Mouse (Mus musculus): ENCODE results near the gene Bricd5. TPM values are rescaled to one million over a fixed set of nuclear protein-coding genes. Genes with fewer than 3 reads are reported as not detected.
A peak's percentile ranks its signal among the peaks of the same experiment; 100 is the strongest.
"Not testable (repeated sequence)": the region's sequence is repeated elsewhere in the genome, so short reads cannot be mapped to it uniquely, and the experiment has no call there.

The Bricd5 gene
- polyA plus RNA-seq, 1 experiment from 2014 or later = not detected

- no peak for ATAC-seq (ENCODE audit: insufficient read depth)
- Histone ChIP-seq H3K4me2 (no peak within 1 kb of the TSS), H3K27ac (replicated peaks) (no peak within 1 kb of the TSS), H3K36me3 (replicated peaks) (peaks cover 84% of the 10 kb centered on the region), H3K9ac (no peak within 1 kb of the TSS), H3K9me3 (replicated peaks) (no peaks in the 10 kb centered on the region), H3K4me1 (replicated peaks) (no peaks in the 10 kb centered on the region), H3K27me3 (no peaks in the 10 kb centered on the region), H3K4me3 (replicated peaks) (no peak within 1 kb of the TSS)
- WGBS (ENCODE audit: insufficient replicate concordance) = 77% methylated on average over 7 of the region's 7 CpGs
These were observed 31.0 kb upstream of the Bricd5 start, which contains the start of gene Dnase1l2 for GRCm38 (mm10) chr17:24442632-24443155. Dnase1l2 (minus strand) TSS chr17:24443105.

GRCm38 (mm10) chr17:24443409-24443808 lies 30.3 kb upstream of the Bricd5 start:
- no peaks in the 10 kb centered on the region for H3K9me3 ChIP-seq (replicated peaks)
- no peaks in the 10 kb centered on the region for H3K27me3 ChIP-seq
- H3K36me3 ChIP-seq (replicated peaks) = peaks cover 84% of the 10 kb centered on the region
- H3K4me1 ChIP-seq (replicated peaks) = no peaks in the 10 kb centered on the region
- no peak overlapping the region for H3K9ac ChIP-seq
- no peak for ATAC-seq (ENCODE audit: insufficient read depth)
- H3K4me3 ChIP-seq (replicated peaks) = no peak overlapping the region
- H3K27ac ChIP-seq (replicated peaks) = no peak overlapping the region
- 78% methylated on average over 4 of the region's 4 CpGs for WGBS (ENCODE audit: insufficient replicate concordance)
- no peak overlapping the region for H3K4me2 ChIP-seq

GRCm38 (mm10) chr17:24446590-24446989 lies 27.1 kb upstream of the Bricd5 start:
- Histone ChIP-seq H3K4me1 (replicated peaks) (no peaks in the 10 kb centered on the region), H3K36me3 (replicated peaks) (peaks cover 87% of the 10 kb centered on the region), H3K9me3 (replicated peaks) (no peaks in the 10 kb centered on the region), H3K4me2 (no peak overlapping the region), H3K27ac (replicated peaks) (no peak overlapping the region), H3K9ac (no peak overlapping the region), H3K4me3 (replicated peaks) (no peak overlapping the region), H3K27me3 (no peaks in the 10 kb centered on the region)
- ATAC-seq (ENCODE audit: insufficient read depth) = no peak
- WGBS (ENCODE audit: insufficient replicate concordance) = 78% methylated on average over 8 of the region's 8 CpGs

- Histone ChIP-seq H3K4me3 (replicated peaks) (no peak overlapping the region), H3K4me1 (replicated peaks) (peaks cover 17% of the 10 kb centered on the region), H3K9me3 (replicated peaks) (no peaks in the 10 kb centered on the region), H3K27me3 (no peaks in the 10 kb centered on the region), H3K36me3 (replicated peaks) (peaks cover 71% of the 10 kb centered on the region), H3K4me2 (no peak overlapping the region), H3K9ac (no peak overlapping the region), H3K27ac (replicated peaks) (no peak overlapping the region)
- ATAC-seq (ENCODE audit: insufficient read depth) = no peak
- WGBS (ENCODE audit: insufficient replicate concordance) = 74% methylated on average over 6 of the region's 6 CpGs
These were observed 24.2 kb upstream of the Bricd5 start for GRCm38 (mm10) chr17:24449507-24449906.

- no peak overlapping the region for H3K9ac ChIP-seq
- 83% methylated on average over 6 of the region's 6 CpGs for WGBS (ENCODE audit: insufficient replicate concordance)
- no peaks in the 10 kb centered on the region for H3K27me3 ChIP-seq
- H3K4me1 ChIP-seq (replicated peaks) = peaks cover 26% of the 10 kb centered on the region
- H3K9me3 ChIP-seq (replicated peaks) = no peaks in the 10 kb centered on the region
- no peak overlapping the region for H3K4me2 ChIP-seq
- H3K27ac ChIP-seq (replicated peaks) = no peak overlapping the region
- H3K4me3 ChIP-seq (replicated peaks) = no peak overlapping the region
- H3K36me3 ChIP-seq (replicated peaks) = peaks cover 54% of the 10 kb centered on the region
- no peak for ATAC-seq (ENCODE audit: insufficient read depth)
These were observed 22.5 kb upstream of the Bricd5 start for GRCm38 (mm10) chr17:24451220-24451619.

- peak overlapping the region; percentile 99 for H3K27ac ChIP-seq (replicated peaks)
- peak overlapping the region; percentile 82; the same call in 1 of the 2 replicates for H3K4me3 ChIP-seq (replicated peaks)
- no peaks in the 10 kb centered on the region for H3K27me3 ChIP-seq
- peak overlapping the region; percentile 90 for H3K4me2 ChIP-seq
- H3K9me3 ChIP-seq (replicated peaks) = no peaks in the 10 kb centered on the region
- WGBS (ENCODE audit: insufficient replicate concordance) = 48% methylated on average over 2 of the region's 2 CpGs
- 0 out of 2 replicates have a peak overlapping the region, but pooled peaks have one; percentile 93 for H3K9ac ChIP-seq
- no peak for ATAC-seq (ENCODE audit: insufficient read depth)
- peaks cover 32% of the 10 kb centered on the region for H3K36me3 ChIP-seq (replicated peaks)
- H3K4me1 ChIP-seq (replicated peaks) = peaks cover 29% of the 10 kb centered on the region
These were observed 20.3 kb upstream of the Bricd5 start for GRCm38 (mm10) chr17:24453372-24453771.

GRCm38 (mm10) chr17:24454218-24454755 lies 19.4 kb upstream of the Bricd5 start:
- 2% methylated on average over 14 of the region's 14 CpGs for WGBS (ENCODE audit: insufficient replicate concordance)
- no peak for ATAC-seq (ENCODE audit: insufficient read depth)
- Histone ChIP-seq H3K27ac (replicated peaks) (peak overlapping the region; percentile 99), H3K4me3 (replicated peaks) (peak overlapping the region; percentile 82), H3K4me2 (peak overlapping the region; percentile 90), H3K36me3 (replicated peaks) (peaks cover 23% of the 10 kb centered on the region), H3K27me3 (no peaks in the 10 kb centered on the region), H3K9me3 (replicated peaks) (no peaks in the 10 kb centered on the region), H3K4me1 (replicated peaks) (peaks cover 29% of the 10 kb centered on the region), H3K9ac (peak overlapping the region; percentile 93)

- ATAC-seq (ENCODE audit: insufficient read depth) = peak; percentile 96
- under 1% methylated on average over 67 of the region's 67 CpGs for WGBS (ENCODE audit: insufficient replicate concordance)
- Histone ChIP-seq H3K27me3 (no peaks in the 10 kb centered on the region), H3K4me2 (peak overlapping the region; percentile 90), H3K9me3 (replicated peaks) (no peaks in the 10 kb centered on the region), H3K36me3 (replicated peaks) (peaks cover 17% of the 10 kb centered on the region), H3K9ac (peak overlapping the region; percentile 93), H3K4me3 (replicated peaks) (peak overlapping the region; percentile 82), H3K27ac (replicated peaks) (peak overlapping the region; percentile 99), H3K4me1 (replicated peaks) (peaks cover 29% of the 10 kb centered on the region)
These were observed 18.7 kb upstream of the Bricd5 start for GRCm38 (mm10) chr17:24454756-24455522.

- H3K4me1 ChIP-seq (replicated peaks) = peaks cover 29% of the 10 kb centered on the region
- peak overlapping the region; percentile 90 for H3K4me2 ChIP-seq
- not testable (repeated sequence) for ATAC-seq (ENCODE audit: insufficient read depth); H3K9me3 ChIP-seq (replicated peaks); H3K27me3 ChIP-seq
- 44% methylated on average over 10 of the region's 10 CpGs for WGBS (ENCODE audit: insufficient replicate concordance)
- peaks cover 10% of the 10 kb centered on the region for H3K36me3 ChIP-seq (replicated peaks)
- H3K4me3 ChIP-seq (replicated peaks) = peak overlapping the region; percentile 82
- peak overlapping the region; percentile 43 for H3K9ac ChIP-seq
- peak overlapping the region; percentile 99 for H3K27ac ChIP-seq (replicated peaks)
These were observed 18.0 kb upstream of the Bricd5 start for GRCm38 (mm10) chr17:24455523-24456206.

- peak; percentile 21; the same call in 1 of the 2 replicates for ATAC-seq (ENCODE audit: insufficient read depth)
These were observed 12.1 kb upstream of the Bricd5 start for GRCm38 (mm10) chr17:24461580-24461979.

GRCm38 (mm10) chr17:24462932-24463331 lies 10.8 kb upstream of the Bricd5 start:
- H3K4me2 ChIP-seq = no peak overlapping the region
- peaks cover 11% of the 10 kb centered on the region for H3K4me1 ChIP-seq (replicated peaks)
- ATAC-seq (ENCODE audit: insufficient read depth) = no peak
- H3K36me3 ChIP-seq (replicated peaks) = no peaks in the 10 kb centered on the region
- H3K4me3 ChIP-seq (replicated peaks) = no peak overlapping the region
- no peak overlapping the region for H3K9ac ChIP-seq
- no peak overlapping the region for H3K27ac ChIP-seq (replicated peaks)
- 63% methylated on average over 1 of the region's 1 CpGs for WGBS (ENCODE audit: insufficient replicate concordance)
- no peaks in the 10 kb centered on the region for H3K27me3 ChIP-seq
- no peaks in the 10 kb centered on the region for H3K9me3 ChIP-seq (replicated peaks)

More at GRCm38 (mm10) chr17:24461580-24461979, 12.1 kb upstream of the Bricd5 start:
- Histone ChIP-seq H3K36me3 (replicated peaks) (no peaks in the 10 kb centered on the region), H3K27ac (replicated peaks) (no peak overlapping the region), H3K4me2 (no peak overlapping the region), H3K4me1 (replicated peaks) (peaks cover 10% of the 10 kb centered on the region), H3K4me3 (replicated peaks) (no peak overlapping the region), H3K9ac (no peak overlapping the region), H3K27me3 (no peaks in the 10 kb centered on the region), H3K9me3 (replicated peaks) (no peaks in the 10 kb centered on the region)
- 44% methylated on average over 2 of the region's 2 CpGs for WGBS (ENCODE audit: insufficient replicate concordance)
